Mouse (Mus musculus): ENCODE measurements around the gene Ppm1h. TPM values are rescaled to one million over a fixed set of nuclear protein-coding genes. Genes with fewer than 3 reads are reported as not detected.

Ppm1h gene
- total and polyA plus RNA-seq, 3 experiments: 1.2 to 1.3 (median 1.3) TPM

DNA sequence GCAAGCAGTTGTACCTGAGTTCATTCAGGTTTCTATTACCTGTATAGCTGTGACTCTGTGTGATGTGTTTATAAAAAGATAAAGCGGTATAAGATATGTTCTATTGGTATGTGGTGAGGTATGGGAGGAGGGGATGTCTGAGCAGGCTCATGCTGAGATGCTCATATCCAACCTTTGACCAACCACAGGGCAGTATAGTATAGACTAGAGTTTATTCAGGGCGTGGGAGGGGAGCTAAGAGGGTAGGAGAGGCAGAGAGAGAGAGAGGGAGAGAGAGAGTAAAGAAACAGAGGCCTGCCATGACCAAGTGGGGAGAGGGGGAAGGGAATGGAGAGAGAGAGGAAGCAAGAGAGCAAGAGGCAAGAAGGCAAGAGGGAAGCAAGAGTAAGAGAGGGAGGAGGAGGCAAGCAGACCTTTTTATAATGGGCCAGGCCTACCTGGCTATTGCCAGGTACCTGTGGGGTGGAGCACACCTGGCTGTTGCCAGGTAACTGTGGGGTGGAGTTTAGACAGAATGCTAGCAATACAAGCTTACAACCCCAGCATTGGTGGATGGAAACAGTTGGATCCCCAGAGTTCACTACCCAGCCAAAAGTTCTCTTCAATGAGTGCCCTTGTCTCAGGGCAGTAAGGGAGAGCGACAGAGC lies 192.4 kb downstream of the Ppm1h start:
- Histone ChIP-seq H3K9me3 (replicated peaks; ENCODE audit: low read length) (no peaks in the 10 kb centered on the region), H3K36me3 (replicated peaks in 1 of 2; ENCODE audit: control insufficient read depth in 1 of 2, insufficient read depth in 1 of 2, low read length in 1 of 2) (no peaks in the 10 kb centered on the region), H3K9ac (ENCODE audit: insufficient read depth, low read depth) (no peak overlapping the region), H3K4me1 (ENCODE audit: control insufficient read depth in 1 of 2, insufficient read depth in 2 of 2) (no peaks in the 10 kb centered on the region), H3K4me3 (replicated peaks in 1 of 3; ENCODE audit: low read depth in 2 of 3, low read length in 2 of 3, poor library complexity in 1 of 3) (no peak overlapping the region), H3K27me3 (replicated peaks) (no peaks in the 10 kb centered on the region), H3K79me2 (replicated peaks; ENCODE audit: control insufficient read depth, extremely low read depth, insufficient read depth, poor library complexity, severe bottlenecking) (no peaks in the 10 kb centered on the region), H3K27ac (ENCODE audit: insufficient read depth, low read depth) (no peak overlapping the region), H3K4me2 (ENCODE audit: insufficient read depth, low read depth, poor library complexity, severe bottlenecking) (no peak overlapping the region)
- in situ Hi-C loops (cut with MboI; ENCODE audit: low pct_ligation_motif_present, low pct_unique_long_range_greater_than_20kb, low sequenced_read_pairs): no loop called here
- TF ChIP-seq RAD21 (IDR thresholded peaks at IDR 0.05; ENCODE audit: low read depth, low read length): no peak
- no peak for TF ChIP-seq CTCF (conservative IDR thresholded peaks at IDR 0.05 in 1 of 2, IDR thresholded peaks at IDR 0.05 in 1 of 2; ENCODE audit: low read depth in 2 of 2, low read length in 2 of 2)
- no peak for TF ChIP-seq CHD2 (IDR thresholded peaks at IDR 0.05; ENCODE audit: low read length)
- no peak for TF ChIP-seq UBTF (IDR thresholded peaks at IDR 0.05; ENCODE audit: low read depth, low read length)
- dilution Hi-C loops (cut with MboI; ENCODE audit: extremely low pct_ligation_motif_present, extremely low pct_unique_long_range_greater_than_20kb, low sequenced_read_pairs): no loop called here
- DNase-seq (ENCODE audit: extremely low read depth): no peak

DNA sequence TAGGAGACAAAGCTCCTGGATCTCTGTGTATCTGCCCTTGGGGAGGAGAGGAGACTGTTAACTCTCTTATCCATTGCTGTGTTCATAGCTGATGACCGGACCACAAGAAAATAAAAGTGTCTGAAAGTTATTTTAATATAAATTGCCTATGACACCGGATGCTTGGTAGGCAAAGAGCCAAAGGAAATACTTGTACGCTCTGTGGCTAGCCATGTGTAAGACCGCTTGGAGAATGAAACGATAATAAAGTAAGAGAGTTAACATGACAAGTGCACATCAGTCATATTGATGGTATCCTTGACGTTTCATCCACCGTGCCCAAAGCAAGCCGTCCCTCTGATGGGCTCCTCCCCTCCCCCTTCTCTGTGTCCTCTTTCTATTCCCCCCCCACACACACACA lies 194.2 kb downstream of the Ppm1h start:
- no peak overlapping the region for H3K4me3 ChIP-seq (replicated peaks in 1 of 3; ENCODE audit: low read depth in 2 of 3, low read length in 2 of 3, poor library complexity in 1 of 3)
- H3K4me1 ChIP-seq (ENCODE audit: control insufficient read depth in 1 of 2, insufficient read depth in 2 of 2): no peaks in the 10 kb centered on the region
- no peaks in the 10 kb centered on the region for H3K9me3 ChIP-seq (replicated peaks; ENCODE audit: low read length)
- H3K4me2 ChIP-seq (ENCODE audit: insufficient read depth, low read depth, poor library complexity, severe bottlenecking): no peak overlapping the region
- TF ChIP-seq JUND (conservative IDR thresholded peaks at IDR 0.05; ENCODE audit: low read depth, low read length) (no peak), USF2 (conservative IDR thresholded peaks at IDR 0.05; ENCODE audit: low read depth, low read length) (no peak), MEF2A (IDR thresholded peaks at IDR 0.05; ENCODE audit: borderline replicate concordance, low read depth, low read length) (no peak), KAT2A (IDR thresholded peaks at IDR 0.05; ENCODE audit: insufficient replicate concordance, low read length) (no peak), SMC3 (IDR thresholded peaks at IDR 0.05; ENCODE audit: low read depth, low read length) (no peak), PAX5 (IDR thresholded peaks at IDR 0.05; ENCODE audit: low read length) (no peak), ETS1 (conservative IDR thresholded peaks at IDR 0.05; ENCODE audit: low read depth, low read length) (no peak)
- no peaks in the 10 kb centered on the region for H3K79me2 ChIP-seq (replicated peaks; ENCODE audit: control insufficient read depth, extremely low read depth, insufficient read depth, poor library complexity, severe bottlenecking)
- H3K36me3 ChIP-seq (replicated peaks in 1 of 2; ENCODE audit: control insufficient read depth in 1 of 2, insufficient read depth in 1 of 2, low read length in 1 of 2): no peaks in the 10 kb centered on the region
- in situ Hi-C loops (cut with MboI; ENCODE audit: low pct_ligation_motif_present, low pct_unique_long_range_greater_than_20kb, low sequenced_read_pairs) (no loop called here), dilution Hi-C loops (cut with MboI; ENCODE audit: extremely low pct_ligation_motif_present, extremely low pct_unique_long_range_greater_than_20kb, low sequenced_read_pairs) (no loop called here)
- no peaks in the 10 kb centered on the region for H3K27me3 ChIP-seq (replicated peaks)
- DNase-seq (ENCODE audit: extremely low read depth): no peak
- no peak overlapping the region for H3K27ac ChIP-seq (ENCODE audit: insufficient read depth, low read depth)
- no peak overlapping the region for H3K9ac ChIP-seq (ENCODE audit: insufficient read depth, low read depth)

DNA sequence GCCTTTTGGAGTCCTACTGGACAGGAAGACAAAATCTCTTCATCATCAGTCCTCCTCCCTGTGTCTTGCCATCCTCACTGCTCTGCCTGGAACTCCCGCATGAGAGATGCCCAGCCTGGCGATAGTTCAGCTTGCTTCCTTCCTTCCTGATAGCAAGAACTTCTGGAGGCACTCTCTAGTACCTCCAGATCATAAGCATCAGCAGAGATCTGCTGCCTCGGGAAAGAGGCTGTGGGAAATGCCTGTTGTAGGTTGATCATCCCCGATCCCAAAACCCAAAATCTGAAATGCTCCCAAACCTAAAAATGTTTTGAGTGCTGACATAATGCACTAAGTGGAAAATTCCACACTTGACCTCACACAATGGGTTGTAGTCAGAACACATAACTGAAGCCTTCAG lies 198.4 kb downstream of the Ppm1h start:
- in situ Hi-C loops (cut with MboI; ENCODE audit: low pct_ligation_motif_present, low pct_unique_long_range_greater_than_20kb, low sequenced_read_pairs) (no loop called here), dilution Hi-C loops (cut with MboI; ENCODE audit: extremely low pct_ligation_motif_present, extremely low pct_unique_long_range_greater_than_20kb, low sequenced_read_pairs) (no loop called here)
- TF ChIP-seq RAD21 (IDR thresholded peaks at IDR 0.05; ENCODE audit: low read depth, low read length) (no peak), JUND (conservative IDR thresholded peaks at IDR 0.05; ENCODE audit: low read depth, low read length) (no peak), MEF2A (IDR thresholded peaks at IDR 0.05; ENCODE audit: borderline replicate concordance, low read depth, low read length) (no peak), SMC3 (IDR thresholded peaks at IDR 0.05; ENCODE audit: low read depth, low read length) (no peak), TBP (conservative IDR thresholded peaks at IDR 0.05; ENCODE audit: low read depth, low read length) (no peak), RCOR1 (conservative IDR thresholded peaks at IDR 0.05; ENCODE audit: low read depth, low read length) (no peak), CHD1 (IDR thresholded peaks at IDR 0.05; ENCODE audit: low read depth, low read length) (no peak), JUN (IDR thresholded peaks at IDR 0.05; ENCODE audit: insufficient read depth, low read depth, low read length) (no peak), E2F4 (IDR thresholded peaks at IDR 0.05; ENCODE audit: insufficient replicate concordance, low read depth, low read length) (no peak), NELFE (IDR thresholded peaks at IDR 0.05; ENCODE audit: low read depth, low read length) (no peak), GABPA (IDR thresholded peaks at IDR 0.05; ENCODE audit: insufficient replicate concordance, low read depth, low read length) (no peak), UBTF (IDR thresholded peaks at IDR 0.05; ENCODE audit: low read depth, low read length) (no peak), MAX (IDR thresholded peaks at IDR 0.05; ENCODE audit: low read length) (no peak), ZKSCAN1 (IDR thresholded peaks at IDR 0.05; ENCODE audit: borderline replicate concordance, low read depth, low read length) (no peak), ZC3H11A (IDR thresholded peaks at IDR 0.05; ENCODE audit: low read depth, low read length) (no peak), ZMIZ1 (IDR thresholded peaks at IDR 0.05; ENCODE audit: low read depth, low read length) (no peak), MXI1 (IDR thresholded peaks at IDR 0.05; ENCODE audit: low read depth, low read length) (no peak), PAX5 (IDR thresholded peaks at IDR 0.05; ENCODE audit: low read length) (no peak)

More for the DNA sequence above, 198.4 kb downstream of the Ppm1h start:
- no peak for DNase-seq (ENCODE audit: extremely low read depth)
- Histone ChIP-seq H3K27me3 (replicated peaks) (no peaks in the 10 kb centered on the region), H3K9me3 (replicated peaks; ENCODE audit: low read length) (no peaks in the 10 kb centered on the region), H3K27ac (ENCODE audit: insufficient read depth, low read depth) (no peak overlapping the region), H3K4me2 (ENCODE audit: insufficient read depth, low read depth, poor library complexity, severe bottlenecking) (no peak overlapping the region), H3K9ac (ENCODE audit: insufficient read depth, low read depth) (no peak overlapping the region), H3K79me2 (replicated peaks; ENCODE audit: control insufficient read depth, extremely low read depth, insufficient read depth, poor library complexity, severe bottlenecking) (no peaks in the 10 kb centered on the region), H3K4me3 (replicated peaks in 1 of 3; ENCODE audit: low read depth in 2 of 3, low read length in 2 of 3, poor library complexity in 1 of 3) (no peak overlapping the region), H3K4me1 (ENCODE audit: control insufficient read depth in 1 of 2, insufficient read depth in 2 of 2) (no peaks in the 10 kb centered on the region; a peak in 1 of 4 replicates), H3K36me3 (replicated peaks in 1 of 2; ENCODE audit: control insufficient read depth in 1 of 2, insufficient read depth in 1 of 2, low read length in 1 of 2) (no peaks in the 10 kb centered on the region)
